Mouse (Mus musculus): ENCODE results near the gene Hmox1. TPM values are rescaled to one million over a fixed set of nuclear protein-coding genes. Genes with fewer than 3 reads are reported as not detected.

Hmox1 gene
- polyA plus RNA-seq, 1 experiment from 2014 or later, result 14.6 TPM

GRCm38 (mm10) chr8:75137536-75137935 lies 44.1 kb downstream of the Hmox1 start:
- no peak for ATAC-seq (ENCODE audit: insufficient number of reproducible peaks, insufficient read depth, low FRiP score, low read depth)
- no peak overlapping the region for H3K4me2 ChIP-seq (ENCODE audit: low read length)
- H3K9ac ChIP-seq (ENCODE audit: low read length), result no peak overlapping the region
- no peaks in the 10 kb centered on the region for H3K36me3 ChIP-seq (ENCODE audit: control insufficient read depth, insufficient read depth, low read length)
- no peak overlapping the region for H3K27ac ChIP-seq (replicated peaks in 1 of 2; ENCODE audit: control insufficient read depth in 1 of 2, insufficient read depth in 1 of 2, low read depth in 2 of 2, low read length in 2 of 2)
- no peaks in the 10 kb centered on the region for H3K27me3 ChIP-seq (ENCODE audit: control insufficient read depth, insufficient read depth, low read length)
- no peaks in the 10 kb centered on the region for H3K9me3 ChIP-seq (ENCODE audit: control insufficient read depth, low read length)
- H3K4me1 ChIP-seq (ENCODE audit: control insufficient read depth in 2 of 2, insufficient read depth in 2 of 2, low read length in 2 of 2), result peaks cover 6 to 23% of the 10 kb centered on the region in 2 experiments
- no peak overlapping the region for H3K4me3 ChIP-seq (ENCODE audit: control insufficient read depth in 1 of 2, insufficient read depth in 1 of 2, low read depth in 1 of 2, low read length in 2 of 2)
- 72% methylated on average over 3 of the region's 3 CpGs for WGBS

Other genes with a start within 250 kb of the Hmox1 start
- gene Isx, start 220.4 kb upstream of the Hmox1 start, polyA plus RNA-seq (2014; fragmentation: Nextera tagmentation; extraction: Ambion mirVana), result 0.20 TPM in 1 of 2 replicates, not detected in the other
- 24.8 and 25.7 TPM in 2 replicates for gene Hmgxb4, start 100.3 kb upstream of the Hmox1 start, polyA plus RNA-seq (2014; fragmentation: Nextera tagmentation; extraction: Ambion mirVana)
- 42.6 and 45.9 TPM in 2 replicates for gene Tom1, start 59.9 kb upstream of the Hmox1 start, polyA plus RNA-seq (2014; fragmentation: Nextera tagmentation; extraction: Ambion mirVana)
- gene Mcm5, start 15.9 kb downstream of the Hmox1 start, polyA plus RNA-seq (2014; fragmentation: Nextera tagmentation; extraction: Ambion mirVana), result 63.7 and 71.7 TPM in 2 replicates
- gene Rasd2, start 120.3 kb downstream of the Hmox1 start, polyA plus RNA-seq (2014; fragmentation: Nextera tagmentation; extraction: Ambion mirVana), result 0.57 and 0.67 TPM in 2 replicates

Data from heart, embryonic 14.5 days (tissue).